Comparison of ENCODE assay signal across 8 mouse cellular contexts in the genomic region with DNA sequence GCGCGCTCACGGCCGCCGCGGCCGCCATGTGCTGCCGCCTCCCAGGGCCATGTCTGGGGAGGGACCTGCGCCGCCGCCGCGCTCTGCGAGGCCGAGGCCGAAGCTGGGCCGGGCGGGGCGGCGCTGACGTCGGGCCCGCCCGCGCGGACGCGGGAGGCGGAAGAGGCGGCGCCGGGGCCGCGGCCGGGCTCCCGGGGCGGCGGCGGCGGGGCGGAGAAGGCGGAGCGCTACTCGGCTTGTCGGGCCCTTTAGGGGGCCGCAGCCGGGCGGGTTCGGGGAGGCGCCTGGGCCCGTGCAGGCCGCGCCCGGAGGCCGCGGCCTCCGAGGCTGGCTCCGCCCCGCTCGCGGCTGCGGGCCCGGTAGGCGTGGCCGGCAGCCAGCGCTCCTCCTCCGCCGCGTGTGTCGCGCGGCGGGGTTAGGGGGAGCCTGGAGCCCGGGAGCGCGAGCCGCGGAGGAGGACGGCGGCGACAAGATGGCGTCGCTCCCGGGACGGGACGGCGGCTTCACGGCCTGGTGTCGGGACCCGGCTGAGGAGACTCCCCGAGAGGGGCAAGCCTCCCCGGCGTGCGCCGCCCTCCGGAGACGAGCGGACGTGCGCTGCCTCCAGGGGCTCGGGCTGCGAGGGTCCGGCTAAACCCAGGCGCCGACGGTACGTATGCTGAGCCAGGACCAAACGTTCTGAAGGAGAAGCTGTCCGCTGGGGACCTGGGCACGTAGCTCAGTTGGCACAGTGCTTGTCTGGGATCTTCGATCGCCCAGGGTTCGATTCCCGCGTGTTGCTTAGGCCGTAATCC. TPM values are rescaled to one million over a fixed set of nuclear protein-coding genes. Genes with fewer than 3 reads are reported as not detected.
A peak's percentile ranks its signal among the peaks of the same experiment; 100 is the strongest.
DNase-seq lines count a peak whose midpoint lies in the region; ATAC-seq lines count a peak whose summit lies in the region.

A gene (minus strand): TSS at position 62 of the 794 bp plus-strand sequence.

- intact Hi-C loops in gastrocnemius, postnatal 14 days (cut with DNase I; ENCODE audit: low total_unique reads), result no loop called here

- peak; percentile 55 for ATAC-seq in megakaryocyte, adult 5-6 weeks (ENCODE audit: poor library complexity, severe bottlenecking)

- DNase-seq in adipocyte (ENCODE audit: low spot score), result peak; percentile 76
- peak; percentile 84 for DNase-seq in embryo, embryonic 10 days (ENCODE audit: low spot score)
- peak; percentile 84 for DNase-seq in gastrocnemius, postnatal 14 days
- DNase-seq in induced T-regulatory cell, adult 2 months (ENCODE audit: low read depth), result peak; percentile 89
- peak; percentile 69 to 81 for DNase-seq in left cerebral cortex, adult 8-10 months (ENCODE audit: low spot score in 2 of 2)
- DNase-seq in right cerebral cortex, adult 18-20 months, result peak; percentile 89
- peak; percentile 87 for DNase-seq in urinary bladder, adult 2 months (ENCODE audit: low spot score)

RNA-seq across cellular contexts. Expression of the gene that starts here (rescaled TPM):
- 10 to 100 TPM; 85.7 TPM for total RNA-seq in gastrocnemius, postnatal 14 days (2021)
- total RNA-seq in left cerebral cortex, adult 8-10 months (2022), result 100 to 1,000 TPM; 101 to 104 (median 102) TPM
- 191 and 192 TPM in 2 replicates for total RNA-seq in megakaryocyte, adult 5-6 weeks (2015)
- total RNA-seq in megakaryocyte, adult 5-6 weeks (2017), result 118 and 132 TPM in 2 replicates
- polyA plus RNA-seq in urinary bladder, adult 2 months (2012; rRNA removed), result 80.1 and 101 TPM in 2 replicates

Comparison
In these comparisons a context has a peak if more than half of its experiments do, and no peak if none do; other contexts are left out.
1. Peak in every context shown above with its lines: DNase-seq and ATAC-seq.